Mouse (Mus musculus) cerebellum, postnatal 14 days (tissue): ENCODE data around the gene Med19.
"Not testable (repeated sequence)": the region's sequence is repeated elsewhere in the genome, so short reads cannot be mapped to it uniquely, and the experiment has no call there.

Experiments used
- DNase-seq, 2 experiments: peaks; one replicate each; pipeline ENCODE4 v3.0.0; 2021; ENCODE audit warnings: mixed read lengths in 2 of 2

Gene Med19

DNA sequence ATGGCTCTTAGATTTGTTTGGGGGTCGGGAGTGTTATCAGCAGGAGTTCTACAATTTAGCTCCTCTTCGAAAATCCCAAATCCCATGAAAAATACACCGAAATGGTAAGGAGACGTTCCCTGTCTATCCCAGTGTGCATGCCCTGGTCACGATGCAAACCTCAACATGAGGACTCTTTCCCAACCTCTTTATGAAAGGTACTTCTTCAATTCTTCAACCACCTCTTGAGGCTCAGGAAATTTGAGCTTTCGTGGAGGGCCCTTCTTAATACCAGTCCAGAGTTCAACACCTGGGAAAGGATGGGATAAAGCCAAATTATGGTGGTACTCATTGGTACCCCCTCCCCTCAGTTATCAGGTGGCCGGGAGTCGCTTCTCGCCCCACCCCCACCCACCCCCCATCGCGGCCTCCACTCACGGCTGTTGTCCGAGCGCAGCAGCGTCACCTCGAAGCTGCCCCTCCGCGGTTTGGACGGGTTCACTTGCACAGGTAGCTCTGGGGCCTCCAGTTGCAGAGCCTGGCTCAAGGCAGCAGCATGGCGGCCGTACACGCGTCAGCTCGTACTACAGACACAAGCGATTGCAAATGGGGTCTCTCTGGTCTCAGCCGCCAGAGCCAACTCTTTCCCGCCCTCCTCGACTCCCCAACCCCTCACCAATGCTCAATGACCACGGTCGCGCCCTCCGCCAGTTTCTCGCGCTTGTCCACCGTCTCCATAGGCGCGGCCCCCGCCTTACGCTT, 8.2 kb upstream of the Med19 start:
- DNase-seq = no peak

DNA sequence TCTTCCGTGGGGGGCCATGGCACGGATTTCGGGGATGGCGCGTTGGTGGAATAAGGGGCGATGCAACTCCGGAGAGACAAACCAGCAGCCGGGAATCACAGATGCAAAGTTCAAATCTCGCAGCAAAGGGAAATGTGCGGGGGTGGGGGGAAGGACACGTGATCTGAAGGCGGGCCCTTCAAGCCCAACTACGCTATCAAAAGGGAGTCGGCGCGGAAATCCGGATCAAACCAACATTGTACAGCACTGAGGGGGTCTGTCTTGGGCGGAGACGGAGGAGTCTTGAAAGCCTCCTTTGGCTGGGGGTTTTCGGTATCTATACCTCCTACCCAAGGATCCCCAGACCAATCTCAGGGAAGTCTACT, 7.7 kb upstream of the Med19 start, which contains the start of gene Selenoh:
TSS of gene Selenoh (minus strand) at position 202 of the 365 bp plus-strand sequence.
- DNase-seq = peak; percentile 90 to 93

DNA sequence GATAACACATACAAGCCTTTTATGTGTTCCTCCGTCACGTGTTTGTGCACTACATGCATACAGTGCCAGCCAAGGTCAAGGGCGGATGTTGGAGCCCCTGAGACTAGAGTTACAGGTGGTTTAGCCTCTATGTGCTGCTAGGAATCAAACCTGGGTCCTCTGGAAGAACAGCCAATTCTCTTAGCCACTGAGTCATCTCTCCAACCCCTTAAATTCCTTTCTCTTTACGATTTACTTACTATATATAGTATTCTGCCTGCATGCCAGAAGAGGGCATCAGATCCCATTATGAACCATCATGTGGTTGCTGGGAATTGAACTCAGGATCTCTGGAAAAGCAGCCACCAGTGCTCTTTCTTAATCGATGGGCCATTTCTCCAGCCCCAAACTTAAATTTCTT, 6.7 kb upstream of the Med19 start:
- DNase-seq = not testable (repeated sequence)

DNA sequence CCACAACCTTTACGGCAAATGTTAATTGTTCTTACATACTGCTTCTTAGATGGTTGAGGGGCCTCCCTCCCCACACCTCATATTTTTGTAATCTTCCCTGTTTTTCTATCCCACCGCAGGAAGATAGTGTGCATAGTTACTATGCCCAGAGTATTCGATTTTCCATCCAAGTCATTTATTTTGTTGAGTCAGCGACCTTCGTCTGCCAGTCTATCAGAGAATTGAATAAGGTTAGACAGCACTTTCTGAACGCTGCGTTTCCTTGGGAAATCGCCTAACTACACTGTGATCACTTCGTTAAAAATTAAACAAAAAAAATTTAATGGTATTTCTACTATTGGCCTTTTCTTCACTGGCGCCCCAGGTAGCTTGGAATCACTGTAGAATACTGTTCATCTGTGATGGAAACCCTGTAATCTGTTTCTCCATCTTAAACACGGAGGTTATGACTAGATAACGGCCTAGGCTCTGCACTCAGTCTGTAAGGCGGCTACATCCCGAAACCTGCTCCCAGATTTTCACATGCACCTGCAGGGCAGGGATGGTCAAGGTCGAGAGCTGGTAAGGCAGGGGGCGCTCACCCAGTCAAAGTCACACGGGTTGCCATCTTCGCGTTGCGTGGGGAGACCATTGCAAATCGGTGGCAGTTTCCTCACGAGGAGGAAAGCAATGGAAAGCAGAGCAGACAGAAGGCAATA, 783 bp upstream of the Med19 start:
- peak in 1 of 2 experiments; percentile 81 for DNase-seq

DNA sequence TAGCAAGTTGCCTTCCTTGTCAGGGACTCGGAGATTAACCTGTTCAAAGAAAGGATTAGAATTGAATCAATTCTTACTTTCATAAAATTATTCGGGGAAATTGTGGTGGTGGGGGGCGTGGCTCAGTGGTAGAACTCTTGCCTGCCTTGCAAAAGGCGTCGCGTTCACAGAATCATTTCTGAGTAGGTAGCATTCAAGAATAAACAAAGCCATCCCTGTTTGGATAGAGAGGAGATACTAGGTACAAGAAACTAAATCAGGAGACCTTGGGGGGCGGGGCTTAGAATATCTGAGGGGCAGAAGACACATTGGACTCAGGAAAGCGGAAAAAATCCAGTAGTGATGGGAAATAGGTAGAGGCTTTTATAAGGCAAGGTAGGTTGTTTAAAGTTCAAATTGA, 814 bp downstream of the Med19 start, which contains the start of gene Tmx2:
TSS of gene Tmx2 (minus strand) at position 125 of the 400 bp plus-strand sequence.
- peak in 1 of 2 experiments; percentile 20 for DNase-seq

DNA sequence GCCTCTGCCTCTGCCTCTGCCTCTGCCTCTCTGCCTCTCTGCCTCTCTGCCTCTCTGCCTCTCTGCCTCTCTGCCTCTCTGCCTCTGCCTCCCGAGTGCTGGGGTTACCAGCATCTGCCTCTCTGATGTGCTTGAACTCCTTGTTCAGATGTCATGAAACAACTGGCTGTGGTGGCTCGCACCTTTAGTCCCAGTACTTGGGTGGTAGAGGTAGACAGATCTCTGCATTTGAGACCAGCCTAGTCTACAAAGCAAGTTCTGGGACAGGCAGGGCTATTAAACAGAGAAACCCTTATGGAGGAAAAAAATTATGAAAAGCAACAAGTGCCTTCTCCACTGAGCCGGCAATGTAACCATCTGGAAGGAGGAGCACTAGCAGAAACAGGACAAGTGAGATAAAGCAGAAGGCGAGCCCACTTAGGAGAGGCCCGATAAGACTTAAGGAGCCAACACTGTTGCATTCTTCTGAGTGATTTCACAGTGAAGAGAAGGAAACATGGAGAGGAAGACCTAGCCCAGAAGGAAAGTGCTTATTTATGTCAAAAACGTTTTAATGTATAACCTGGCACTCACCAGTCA, 4.5 kb downstream of the Med19 start:
- no peak for DNase-seq

DNA sequence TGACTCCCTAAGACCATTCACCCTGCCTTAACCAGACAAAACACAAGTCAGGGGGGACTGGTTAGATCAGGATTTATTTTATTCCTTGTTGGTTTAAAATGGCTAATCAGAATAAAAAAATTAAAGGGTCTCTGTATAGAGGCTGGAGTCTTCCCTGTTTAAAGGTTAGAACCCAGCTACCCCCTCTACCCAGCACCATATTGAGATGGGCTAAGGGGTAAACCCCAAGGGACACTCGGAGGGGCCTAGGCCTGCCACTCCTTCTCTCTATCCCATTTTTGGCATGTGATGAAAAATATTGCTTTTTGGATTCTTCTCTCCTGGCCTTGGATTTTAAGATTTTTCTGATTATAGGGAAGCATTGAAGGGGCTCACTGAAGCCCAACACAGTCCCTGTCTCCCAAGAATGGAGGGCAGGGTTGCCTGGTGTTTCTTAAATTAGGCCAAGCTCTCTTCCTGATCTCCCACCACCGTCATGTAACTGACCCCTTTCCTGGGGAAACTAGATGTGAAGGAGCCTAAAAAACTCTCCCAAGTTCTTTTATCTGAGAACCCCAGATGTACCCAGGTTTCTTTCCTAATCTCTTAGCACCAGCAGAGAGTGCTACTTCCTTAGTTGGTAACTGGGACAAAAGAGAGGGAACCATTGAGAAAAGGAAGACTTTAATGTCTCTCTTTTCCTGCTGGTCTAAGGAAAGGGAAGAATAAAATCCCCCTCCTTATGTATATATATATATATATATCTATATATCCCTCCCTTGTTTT, 10.1 kb downstream of the Med19 start:
- DNase-seq = no peak

DNA sequence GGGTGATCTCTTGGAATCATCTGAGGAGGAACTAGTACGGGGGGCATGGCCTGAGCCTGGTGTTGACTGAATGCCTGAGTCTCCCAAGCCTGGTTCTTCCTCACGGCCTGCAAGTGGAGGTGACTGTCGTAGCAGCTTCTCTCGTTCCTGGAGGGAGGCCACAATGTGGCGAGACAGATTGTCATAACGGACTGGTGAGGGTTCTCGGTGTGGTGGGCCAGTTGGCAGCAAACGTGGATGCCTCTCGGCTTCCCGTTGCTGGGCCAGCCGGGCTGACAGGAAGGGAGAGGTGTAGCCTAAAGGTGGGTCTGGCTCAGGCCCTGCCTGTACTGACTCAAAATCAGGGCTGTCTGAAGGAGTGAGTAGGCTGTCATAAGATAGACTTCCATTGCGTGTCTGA, 11.8 kb downstream of the Med19 start:
- DNase-seq = peak; percentile 70 to 75

DNA sequence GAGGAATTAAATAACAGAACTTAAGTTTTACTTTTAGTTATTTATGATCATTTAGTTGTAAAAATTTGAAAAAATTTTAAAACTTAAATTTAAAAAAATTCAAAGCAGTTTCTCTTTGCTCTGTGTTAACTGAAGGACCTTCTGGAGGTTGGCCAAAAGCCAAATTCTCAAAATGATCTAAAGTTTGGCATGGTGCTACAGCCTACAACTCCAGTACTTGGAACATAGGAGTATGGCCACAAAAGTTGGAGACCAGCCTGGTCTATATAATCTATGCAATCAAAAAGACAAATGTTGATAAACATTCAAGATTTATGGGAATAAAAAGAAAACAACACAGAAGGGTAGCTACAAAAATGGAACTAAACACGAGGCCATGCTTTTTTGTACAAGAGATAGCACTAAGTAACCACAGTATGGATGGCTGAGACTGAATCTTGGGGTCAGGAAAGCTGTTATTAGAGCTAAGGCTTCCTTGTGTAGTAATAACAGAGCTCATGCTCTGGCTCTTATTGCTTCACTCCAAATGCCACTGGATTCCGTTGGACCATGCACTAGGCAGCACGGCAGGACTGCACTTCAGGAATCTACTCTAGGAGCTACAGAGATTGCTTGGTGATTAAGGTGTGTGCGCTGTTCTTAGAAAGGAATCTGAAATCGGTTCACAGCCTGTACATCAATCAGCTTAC, 16.9 kb downstream of the Med19 start:
- no peak for DNase-seq

DNA sequence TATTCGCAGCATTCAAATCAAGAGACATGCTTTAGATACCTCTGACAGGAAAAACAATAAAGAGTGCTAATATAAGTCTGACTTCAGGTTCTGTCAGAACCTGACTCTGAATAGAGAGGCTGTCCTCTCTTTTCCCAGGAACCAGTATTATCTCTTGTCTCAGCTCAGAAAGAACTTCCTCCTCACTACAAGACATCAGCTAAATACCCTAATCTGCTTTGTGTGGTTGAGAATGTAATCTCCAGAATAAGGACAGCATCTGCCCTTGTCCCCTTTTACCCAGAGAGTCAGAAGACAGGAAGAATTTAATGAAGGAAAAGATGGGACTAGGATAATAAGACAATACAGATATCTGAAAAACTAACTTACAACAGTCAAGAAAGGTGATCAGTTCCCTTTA, 25.3 kb downstream of the Med19 start:
- DNase-seq = no peak

DNA sequence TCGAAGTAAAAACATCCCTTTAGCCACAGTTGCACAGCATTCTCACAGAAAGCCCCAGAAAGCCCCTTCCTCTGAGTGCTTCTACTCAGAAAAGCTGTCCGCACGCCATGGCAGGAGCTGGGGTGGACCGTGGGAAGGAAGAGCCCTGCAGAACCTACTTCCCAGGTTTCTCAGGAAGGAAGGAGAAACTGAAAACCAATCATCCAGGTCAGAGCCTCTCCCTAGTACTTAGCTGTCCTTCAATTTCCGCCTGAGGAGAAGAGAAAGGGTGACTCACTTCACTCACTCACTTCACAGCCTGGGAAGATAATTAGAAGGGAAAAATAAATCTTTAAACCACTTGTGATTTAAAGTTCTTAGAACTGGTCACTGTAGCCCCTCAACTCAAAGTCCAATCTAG, 26.1 kb downstream of the Med19 start:
- no peak for DNase-seq

DNA sequence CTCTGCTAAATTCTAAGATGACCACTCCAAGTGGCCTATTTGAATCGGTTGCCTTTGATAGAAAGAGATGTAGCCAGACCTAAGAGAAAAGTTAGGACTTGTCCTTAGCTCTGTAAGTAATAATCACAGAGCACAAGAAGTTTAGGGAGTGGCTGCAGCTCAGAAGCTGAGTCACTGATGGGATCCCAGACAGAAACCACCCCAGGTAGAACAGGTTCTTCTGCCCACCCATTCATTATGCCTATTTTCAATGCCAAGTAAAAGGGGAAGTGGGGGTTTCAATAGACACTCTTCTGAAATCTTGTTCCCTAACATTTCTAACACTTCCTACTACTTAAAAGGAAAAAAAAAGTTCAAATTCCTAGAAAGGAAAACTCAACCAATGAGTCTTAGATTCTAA, 27.1 kb downstream of the Med19 start:
- DNase-seq = no peak

DNA sequence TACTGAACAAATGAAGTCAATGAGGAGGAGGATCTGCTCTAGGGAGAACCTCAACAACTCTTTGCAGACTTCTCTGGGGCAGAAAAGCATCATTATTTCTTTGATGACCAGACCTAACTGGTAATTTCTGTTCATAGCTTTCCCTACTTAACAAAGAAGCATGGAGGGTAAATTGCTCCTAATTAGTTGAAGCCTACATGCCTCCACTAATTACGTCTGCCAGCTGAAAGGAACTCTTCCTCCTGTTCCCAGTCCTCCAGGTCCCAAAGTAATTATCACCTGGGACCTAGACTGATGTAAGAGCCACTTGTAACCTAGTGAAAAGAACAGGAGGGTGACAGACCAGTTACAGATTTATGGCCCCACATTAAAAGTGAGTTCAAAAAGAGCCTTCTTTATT, 29.3 kb downstream of the Med19 start:
- no peak for DNase-seq

DNA sequence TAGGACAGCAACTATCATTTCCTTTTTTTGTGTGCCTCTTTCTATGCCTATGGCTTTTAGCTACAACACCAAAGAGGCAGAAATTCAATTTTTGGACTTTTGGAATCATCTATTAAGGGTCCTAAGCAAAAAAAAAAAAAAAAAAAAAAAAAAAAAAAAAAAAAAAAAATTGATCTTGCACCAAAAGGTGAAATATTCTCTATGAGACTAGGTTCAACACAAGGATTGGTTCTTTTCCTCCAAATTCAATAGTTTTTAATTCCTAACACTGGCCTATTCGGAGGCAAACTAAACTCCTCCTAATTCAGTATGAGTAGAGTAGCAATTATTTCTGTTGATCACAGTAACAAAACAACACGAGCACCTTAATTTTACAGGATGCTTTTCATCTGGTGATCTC, 33.7 kb downstream of the Med19 start:
- DNase-seq = no peak

DNA sequence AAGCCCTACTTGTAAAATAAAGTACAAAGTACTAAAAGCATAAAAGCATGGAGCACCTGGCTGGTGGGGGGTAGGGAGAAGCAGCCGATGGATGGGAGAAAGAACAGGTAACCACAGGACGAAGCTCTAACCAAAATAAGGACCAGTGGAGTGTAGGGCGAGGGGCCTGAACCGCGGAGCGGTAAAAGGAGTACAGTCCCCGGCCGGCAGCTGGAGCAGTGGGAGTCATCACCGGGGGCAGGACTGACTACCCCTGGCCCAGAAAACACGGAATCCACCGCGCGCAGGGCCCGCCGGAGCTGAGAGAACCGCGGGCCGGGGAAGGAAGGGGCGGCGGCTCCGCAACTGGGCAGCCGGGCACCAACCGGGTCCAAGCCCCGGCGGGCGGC, 36.2 kb downstream of the Med19 start:
- DNase-seq = no peak

DNA sequence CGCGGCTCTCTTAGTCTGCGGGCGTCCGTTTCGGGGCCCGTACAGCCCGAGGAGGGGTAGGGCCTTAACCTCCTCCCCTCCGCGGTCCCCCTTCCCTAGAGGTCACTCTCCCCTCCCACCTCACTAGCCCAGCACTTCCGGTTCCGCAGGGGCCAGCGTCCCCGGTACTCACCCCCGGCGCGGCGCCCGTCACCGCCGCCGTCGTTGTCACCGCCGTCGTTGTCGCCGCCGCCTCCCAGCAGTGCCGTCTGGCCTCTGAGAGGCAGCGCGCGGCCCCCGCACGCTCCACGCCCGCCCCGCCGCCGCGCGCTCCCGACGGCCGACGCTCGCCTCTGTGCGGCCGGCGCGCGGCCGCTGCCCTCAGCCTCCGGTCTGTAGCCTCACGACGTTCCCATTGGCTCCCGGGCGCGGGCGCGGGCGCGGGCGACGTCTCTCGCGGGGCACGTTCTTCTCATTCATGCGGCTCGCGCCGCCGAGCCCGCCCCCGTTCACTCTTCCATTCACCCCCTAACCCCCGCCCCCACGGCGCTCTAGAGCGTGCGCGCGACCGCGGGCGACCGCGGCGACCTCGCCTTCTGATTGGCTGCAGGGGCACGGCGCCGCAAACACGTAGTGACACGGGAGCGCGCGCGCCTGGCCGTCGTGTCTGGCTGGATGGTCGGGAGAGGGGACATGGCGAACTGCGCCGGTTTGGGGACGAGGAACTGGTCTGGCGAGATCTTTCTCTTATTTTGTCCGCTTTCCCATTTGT, 36.8 kb downstream of the Med19 start, which contains the start of gene Zdhhc5:
TSS of gene Zdhhc5 (minus strand) at position 370 of the 751 bp plus-strand sequence.
- peak; percentile 99 for DNase-seq

DNA sequence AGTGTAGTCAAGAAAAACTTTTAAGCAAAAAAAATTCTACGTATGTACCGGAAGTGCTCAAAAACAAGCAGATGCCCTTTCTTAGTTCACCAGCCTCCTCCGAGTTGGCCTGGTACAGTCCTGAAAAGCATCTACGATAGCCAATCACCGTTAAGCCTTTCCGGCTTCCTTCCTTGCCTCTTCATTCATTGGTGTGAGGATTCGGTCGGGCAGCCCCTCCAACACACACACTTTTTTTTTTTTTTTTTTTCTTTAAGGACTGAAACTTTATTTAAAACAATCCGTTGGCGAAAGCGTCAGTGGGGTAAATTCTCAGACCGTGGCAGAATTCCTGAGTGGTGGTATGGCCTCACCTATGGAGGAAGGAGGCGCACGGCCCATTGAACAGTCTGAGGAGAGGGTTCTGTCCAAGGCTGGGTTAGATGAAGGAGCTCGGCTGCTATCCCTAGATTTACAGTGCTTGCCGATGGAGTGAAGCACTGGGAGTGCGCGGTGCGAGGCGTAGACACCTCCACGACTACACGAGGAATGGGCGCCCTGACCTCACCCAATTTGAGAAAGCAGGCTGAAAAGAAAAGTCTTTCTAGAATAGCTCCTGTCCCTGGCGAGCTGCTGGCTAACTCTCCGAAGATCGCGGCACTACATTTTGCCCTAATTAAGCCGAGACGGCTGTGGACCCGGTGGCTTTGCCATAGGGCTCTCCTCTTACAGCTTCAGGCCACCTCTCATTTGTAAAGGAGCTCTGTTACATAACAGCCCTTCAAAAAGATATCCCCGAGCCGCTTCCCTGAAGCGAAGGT, 37.6 kb downstream of the Med19 start:
- peak in 1 of 2 experiments; percentile 77 for DNase-seq

DNA sequence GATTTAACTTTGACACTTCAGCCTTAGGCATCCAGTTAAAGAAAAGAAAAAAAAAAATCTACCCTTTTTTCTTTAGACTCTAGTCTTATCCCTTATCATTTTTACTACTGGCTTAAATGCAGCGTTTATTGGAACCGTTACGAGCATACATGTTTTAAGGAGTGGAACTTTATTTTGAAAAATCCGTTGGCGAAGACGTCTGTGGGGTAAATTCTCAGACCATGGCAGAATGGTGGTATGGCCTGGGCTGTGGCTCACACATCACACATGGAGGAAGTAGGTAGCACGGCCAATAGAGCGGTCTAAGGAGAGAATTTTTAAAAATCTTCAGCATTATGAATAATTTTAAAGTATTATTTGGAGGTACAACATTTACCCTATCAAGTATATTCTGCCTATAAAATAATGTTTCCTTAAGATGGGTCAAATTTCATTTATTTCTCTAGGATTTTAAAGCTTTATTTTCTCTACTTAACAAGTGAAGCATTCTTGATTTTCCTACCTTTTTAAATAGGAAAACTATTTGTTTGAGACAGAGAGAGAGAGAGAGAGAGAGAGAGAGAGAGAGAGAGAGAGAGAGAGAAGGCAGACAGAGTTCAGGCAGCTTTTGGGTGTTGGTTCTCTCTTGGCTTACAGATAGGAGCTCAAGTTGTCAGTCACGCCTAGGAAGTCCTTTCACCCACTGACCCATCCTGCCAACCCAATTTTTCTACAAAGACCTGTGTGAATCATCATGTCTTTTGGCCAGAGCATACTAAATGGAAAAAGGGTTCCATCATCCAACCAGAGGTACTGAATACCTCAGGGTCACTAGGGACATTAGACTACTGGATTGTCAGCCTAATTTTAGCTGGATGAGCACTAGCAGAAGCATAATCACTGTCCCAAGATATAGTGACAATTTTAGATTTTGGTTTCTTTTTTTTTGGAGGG, 38.5 kb downstream of the Med19 start:
- DNase-seq = peak in 1 of 2 experiments; percentile 38

DNA sequence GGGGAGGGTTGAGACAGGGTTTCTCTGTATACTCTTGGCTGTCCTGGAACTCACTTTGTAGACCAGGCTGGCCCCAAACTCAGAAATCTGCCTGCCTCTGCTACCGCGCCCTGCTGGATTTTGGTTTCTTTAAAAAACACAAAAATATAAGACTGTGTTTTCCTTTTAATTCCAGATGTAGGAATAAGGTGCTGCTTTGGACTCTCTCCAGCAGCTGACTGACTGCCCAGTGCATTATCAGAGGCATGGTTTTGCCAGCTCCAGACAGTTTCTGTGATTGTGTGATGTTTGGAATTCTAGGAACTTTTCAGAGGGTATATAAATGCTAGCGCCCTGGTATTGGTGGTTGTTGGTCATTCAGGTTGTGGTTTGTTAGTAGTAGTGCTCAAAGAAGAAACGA, 39.2 kb downstream of the Med19 start:
- DNase-seq = no peak

DNA sequence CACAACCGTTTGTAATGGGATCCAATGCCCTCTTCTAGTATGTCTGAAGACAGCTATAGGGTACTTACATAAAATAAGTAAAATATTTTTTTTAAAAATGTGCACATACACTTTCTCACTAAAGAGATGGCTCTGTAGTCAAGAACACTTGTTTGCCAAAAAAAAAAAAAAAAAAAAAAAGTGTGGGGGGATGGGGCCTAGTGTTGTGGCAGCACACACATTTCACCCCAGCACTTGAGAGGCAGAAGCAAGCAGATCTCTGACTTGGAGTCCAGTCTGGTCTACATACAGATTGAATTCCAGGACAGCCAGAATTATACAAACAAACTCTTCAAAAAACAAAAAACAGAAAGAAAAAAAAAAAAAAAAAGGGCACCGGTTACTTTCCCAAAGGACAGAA, 42.5 kb downstream of the Med19 start:
- DNase-seq = no peak
